Mouse (Mus musculus): Measurements from ENCODE around the gene Usp15. TPM values are rescaled to one million over a fixed set of nuclear protein-coding genes. Genes with fewer than 3 reads are reported as not detected.
A peak's percentile ranks its signal among the peaks of the same experiment; 100 is the strongest.

Usp15 gene
- total and polyA plus RNA-seq, 3 experiments = 65.4 to 124 (median 113) TPM

DNA sequence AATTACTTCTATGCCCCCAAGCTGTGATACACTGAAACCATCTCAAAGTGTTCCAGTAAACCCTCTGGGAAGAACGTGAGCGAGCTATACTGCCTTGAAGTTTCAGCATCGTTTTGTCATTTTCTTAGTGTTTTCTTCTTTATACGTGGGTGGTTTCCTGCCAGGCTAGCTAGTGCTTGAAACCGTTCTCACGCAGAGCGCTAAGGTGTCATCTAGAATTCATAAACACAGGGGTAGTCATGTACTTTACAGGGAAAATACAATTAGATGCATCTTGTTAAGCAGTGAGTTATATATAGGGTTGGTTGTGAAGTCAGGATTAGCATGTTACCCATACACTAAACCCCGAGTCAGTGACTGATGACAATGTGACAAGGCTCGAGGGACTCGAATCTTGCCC, 65.3 kb downstream of the Usp15 start:
- H3K9me3 ChIP-seq (replicated peaks; ENCODE audit: low read length) = no peaks in the 10 kb centered on the region
- peaks cover 0 to 4% of the 10 kb centered on the region in 2 experiments; a peak in 1 of 4 replicates for H3K4me1 ChIP-seq (ENCODE audit: control insufficient read depth in 1 of 2, insufficient read depth in 2 of 2)
- no peaks in the 10 kb centered on the region for H3K27me3 ChIP-seq (replicated peaks)
- in situ Hi-C loops (cut with MboI; ENCODE audit: low pct_ligation_motif_present, low pct_unique_long_range_greater_than_20kb, low sequenced_read_pairs) (no loop called here), dilution Hi-C loops (cut with MboI; ENCODE audit: extremely low pct_ligation_motif_present, extremely low pct_unique_long_range_greater_than_20kb, low sequenced_read_pairs) (no loop called here)
- no peak overlapping the region for H3K4me2 ChIP-seq (ENCODE audit: insufficient read depth, low read depth, poor library complexity, severe bottlenecking)
- peaks cover 56 to 87% of the 10 kb centered on the region in 2 experiments for H3K36me3 ChIP-seq (replicated peaks in 1 of 2; ENCODE audit: control insufficient read depth in 1 of 2, insufficient read depth in 1 of 2, low read length in 1 of 2)
- H3K4me3 ChIP-seq (replicated peaks in 1 of 3; ENCODE audit: low read depth in 2 of 3, low read length in 2 of 3, poor library complexity in 1 of 3) = no peak overlapping the region
- TF ChIP-seq EP300 (IDR thresholded peaks at IDR 0.05; ENCODE audit: low read length) (no peak), NRF1 (IDR thresholded peaks at IDR 0.05; ENCODE audit: low read depth, low read length) (no peak), ZMIZ1 (IDR thresholded peaks at IDR 0.05; ENCODE audit: low read depth, low read length) (no peak), USF2 (conservative IDR thresholded peaks at IDR 0.05; ENCODE audit: low read depth, low read length) (no peak), MEF2A (IDR thresholded peaks at IDR 0.05; ENCODE audit: borderline replicate concordance, low read depth, low read length) (no peak), PAX5 (IDR thresholded peaks at IDR 0.05; ENCODE audit: low read length) (no peak), TBP (conservative IDR thresholded peaks at IDR 0.05; ENCODE audit: low read depth, low read length) (no peak), HCFC1 (IDR thresholded peaks at IDR 0.05; ENCODE audit: low read depth, low read length) (no peak), MXI1 (IDR thresholded peaks at IDR 0.05; ENCODE audit: low read depth, low read length) (no peak), SIN3A (IDR thresholded peaks at IDR 0.05; ENCODE audit: low read length) (no peak), RCOR1 (conservative IDR thresholded peaks at IDR 0.05; ENCODE audit: low read depth, low read length) (no peak), UBTF (IDR thresholded peaks at IDR 0.05; ENCODE audit: low read depth, low read length) (no peak)
- H3K27ac ChIP-seq (ENCODE audit: insufficient read depth, low read depth) = no peak overlapping the region
- no peaks in the 10 kb centered on the region for H3K79me2 ChIP-seq (replicated peaks; ENCODE audit: control insufficient read depth, extremely low read depth, insufficient read depth, poor library complexity, severe bottlenecking)
- no peak overlapping the region for H3K9ac ChIP-seq (ENCODE audit: insufficient read depth, low read depth)
- DNase-seq (ENCODE audit: extremely low read depth) = no peak

DNA sequence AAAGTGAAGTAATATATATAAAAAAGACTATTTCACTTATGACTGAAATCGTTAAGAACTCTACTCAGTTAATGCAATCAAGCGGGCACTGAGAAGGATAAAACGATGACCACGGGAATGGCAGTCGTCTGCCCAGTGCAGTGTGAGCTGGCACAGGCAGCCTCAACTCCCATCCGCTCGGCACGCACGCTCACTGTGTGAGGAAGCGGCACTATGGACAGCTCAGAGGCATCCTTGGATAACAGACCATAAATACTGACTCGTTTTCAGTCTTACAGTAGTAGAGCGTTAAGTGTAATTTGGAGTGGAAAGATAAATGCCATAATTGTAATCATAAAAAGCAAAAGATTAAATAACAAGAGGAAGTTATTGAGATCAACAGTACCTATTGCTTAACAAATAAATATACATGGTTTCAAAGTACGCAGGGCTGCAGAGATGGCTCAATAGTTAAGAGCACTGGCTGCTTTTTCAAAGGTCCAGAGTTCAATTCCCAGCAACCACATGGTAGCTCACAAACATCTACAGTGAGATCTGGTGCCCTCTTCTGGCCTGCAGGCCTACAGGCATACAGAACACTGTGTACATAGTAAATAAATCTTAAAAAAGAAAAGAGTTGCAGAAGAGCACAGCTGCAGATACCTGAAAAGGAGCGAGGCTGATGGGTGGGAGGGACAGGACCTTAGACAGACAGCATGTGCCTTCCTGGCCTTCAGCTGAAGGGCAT, 76.0 kb downstream of the Usp15 start:
- dilution Hi-C loops (cut with MboI; ENCODE audit: extremely low pct_ligation_motif_present, extremely low pct_unique_long_range_greater_than_20kb, low sequenced_read_pairs) = no loop called here

More for the DNA sequence above, 76.0 kb downstream of the Usp15 start:
- H3K79me2 ChIP-seq (replicated peaks; ENCODE audit: control insufficient read depth, extremely low read depth, insufficient read depth, poor library complexity, severe bottlenecking) = no peaks in the 10 kb centered on the region
- no peaks in the 10 kb centered on the region for H3K27me3 ChIP-seq (replicated peaks)
- DNase-seq (ENCODE audit: extremely low read depth) = peak; percentile 8
- H3K4me1 ChIP-seq (ENCODE audit: control insufficient read depth in 1 of 2, insufficient read depth in 2 of 2) = no peaks in the 10 kb centered on the region
- H3K4me2 ChIP-seq (ENCODE audit: insufficient read depth, low read depth, poor library complexity, severe bottlenecking) = no peak overlapping the region
- H3K27ac ChIP-seq (ENCODE audit: insufficient read depth, low read depth) = no peak overlapping the region
- H3K9ac ChIP-seq (ENCODE audit: insufficient read depth, low read depth) = no peak overlapping the region
- in situ Hi-C loops (cut with MboI; ENCODE audit: low pct_ligation_motif_present, low pct_unique_long_range_greater_than_20kb, low sequenced_read_pairs) = no loop called here
- H3K4me3 ChIP-seq (replicated peaks in 1 of 3; ENCODE audit: low read depth in 2 of 3, low read length in 2 of 3, poor library complexity in 1 of 3) = no peak overlapping the region
- peaks cover 71 to 96% of the 10 kb centered on the region in 2 experiments for H3K36me3 ChIP-seq (replicated peaks in 1 of 2; ENCODE audit: control insufficient read depth in 1 of 2, insufficient read depth in 1 of 2, low read length in 1 of 2)
- no peaks in the 10 kb centered on the region for H3K9me3 ChIP-seq (replicated peaks; ENCODE audit: low read length)
- TF ChIP-seq JUN (IDR thresholded peaks at IDR 0.05; ENCODE audit: insufficient read depth, low read depth, low read length) = no peak
- TF ChIP-seq ZNF384 (IDR thresholded peaks at IDR 0.05; ENCODE audit: low read depth, low read length) = no peak
- 0 out of 2 replicates have a peak, but pooled peaks have one; percentile 5 for TF ChIP-seq SMC3 (IDR thresholded peaks at IDR 0.05; ENCODE audit: low read depth, low read length)
- no peak for TF ChIP-seq E2F4 (IDR thresholded peaks at IDR 0.05; ENCODE audit: insufficient replicate concordance, low read depth, low read length)
- peak in 1 of 2 experiments; percentile 39; a peak in 2 of 4 replicates for TF ChIP-seq CTCF (conservative IDR thresholded peaks at IDR 0.05 in 1 of 2, IDR thresholded peaks at IDR 0.05 in 1 of 2; ENCODE audit: low read depth in 2 of 2, low read length in 2 of 2)
- no peak for TF ChIP-seq GABPA (IDR thresholded peaks at IDR 0.05; ENCODE audit: insufficient replicate concordance, low read depth, low read length)

Data from CH12.LX (cell line).